Mouse (Mus musculus) regulatory T cell (primary cell): ENCODE data around the gene Slc16a10.

Experiments used
- in situ Hi-C: fragments of 300-600 bp; cut with MboI, MseI; formaldehyde crosslinking; loops from one replicate; pipeline ENCODE4 v1.15.1; 2025; ENCODE audit warnings: high pct_unique_total_duplicates

Slc16a10 gene

DNA sequence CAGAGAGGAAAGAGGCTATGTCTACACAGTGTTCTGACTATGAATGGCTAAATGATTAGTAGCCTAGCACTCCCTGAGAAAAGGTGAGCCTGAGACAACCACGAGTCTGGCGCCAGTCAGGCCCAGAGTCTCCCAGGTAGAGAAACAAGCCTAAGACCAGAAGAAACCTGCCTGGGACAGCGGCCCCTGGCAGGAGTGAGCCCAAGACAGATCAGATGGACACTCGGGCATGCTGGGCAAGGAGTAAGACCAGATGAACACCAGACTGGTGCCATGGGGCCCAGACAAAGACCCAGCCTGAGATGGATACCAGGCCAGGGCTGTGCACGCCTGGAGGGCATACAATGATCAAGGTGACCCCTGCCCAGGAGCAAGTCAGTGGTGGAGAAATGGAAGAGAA lies 32.5 kb downstream of the Slc16a10 start:
- in situ Hi-C loops = no loop called here

DNA sequence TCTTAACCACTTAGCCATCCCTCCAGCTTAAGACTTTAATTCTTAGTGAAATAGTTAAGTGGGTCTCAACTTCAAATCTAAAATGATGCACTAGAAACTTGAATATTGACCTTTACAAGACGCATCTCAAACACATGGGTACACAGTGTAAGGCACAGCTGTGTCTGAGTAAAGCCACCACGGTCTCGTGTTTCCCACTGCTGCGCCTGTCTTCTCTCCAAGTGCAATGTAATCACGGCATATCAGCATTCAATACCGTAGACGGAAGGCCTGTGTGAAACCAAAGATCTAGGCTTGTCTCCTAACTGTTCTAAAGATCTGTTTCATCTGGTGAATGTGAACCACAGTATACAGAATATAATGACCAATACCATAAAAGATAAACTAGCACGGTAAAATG lies 33.1 kb downstream of the Slc16a10 start:
- in situ Hi-C loops = no loop called here

GRCm38 (mm10) chr10:40107995-40108394 lies 34.1 kb downstream of the Slc16a10 start:
- in situ Hi-C loops = no loop called here

DNA sequence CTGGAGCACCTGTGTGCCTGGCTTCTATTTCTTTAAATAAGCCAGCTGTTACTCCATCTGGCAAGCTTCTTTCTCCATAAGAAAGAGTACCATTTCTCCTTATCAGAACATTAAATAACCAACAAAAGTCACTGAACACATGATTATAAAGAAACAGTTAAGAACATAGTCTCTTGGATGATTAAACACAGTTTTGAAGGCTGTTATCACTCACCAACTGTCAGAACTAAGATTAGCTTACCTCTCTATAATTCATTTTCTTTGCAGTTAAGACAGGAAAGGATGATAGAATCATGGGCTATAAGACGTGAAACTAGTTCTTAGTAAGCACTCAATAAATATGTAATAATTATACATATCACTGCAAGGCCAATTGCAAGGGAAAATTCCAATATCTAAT lies 36.9 kb downstream of the Slc16a10 start:
- in situ Hi-C loops = no loop called here

GRCm38 (mm10) chr10:40103790-40104189 lies 38.3 kb downstream of the Slc16a10 start:
- in situ Hi-C loops = no loop called here

DNA sequence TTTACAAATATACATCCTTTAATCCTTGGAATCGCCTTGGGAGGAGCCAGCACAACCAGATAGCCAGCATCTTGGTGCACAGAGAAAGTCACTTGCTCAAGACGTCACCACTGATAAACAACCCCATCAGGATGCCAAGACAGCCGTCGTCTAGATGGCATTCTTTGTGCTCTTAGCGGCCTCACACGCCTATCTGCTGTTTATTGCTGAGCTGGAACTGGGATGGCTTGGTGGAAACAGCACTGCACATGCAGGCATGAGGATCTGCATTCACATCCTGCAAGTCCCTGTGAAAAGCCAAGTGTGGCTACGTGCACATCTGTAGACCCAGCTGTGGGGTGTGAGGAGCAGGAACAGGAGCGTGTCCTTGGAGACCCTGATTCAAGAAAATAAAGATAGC lies 39.1 kb downstream of the Slc16a10 start:
- in situ Hi-C loops = no loop called here

- in situ Hi-C loops = no loop called here
These were observed 39.9 kb downstream of the Slc16a10 start for GRCm38 (mm10) chr10:40102166-40102565.

GRCm38 (mm10) chr10:40098441-40098840 lies 43.6 kb downstream of the Slc16a10 start:
- in situ Hi-C loops = loop anchor here (10.0 kb wide), 1 partner anchor 664 kb away; no protein-coding TSS in a partner anchor

- in situ Hi-C loops = loop anchor here (10.0 kb wide), 1 partner anchor 663 kb away; no protein-coding TSS in a partner anchor
These were observed 44.5 kb downstream of the Slc16a10 start for GRCm38 (mm10) chr10:40097519-40097918.

DNA sequence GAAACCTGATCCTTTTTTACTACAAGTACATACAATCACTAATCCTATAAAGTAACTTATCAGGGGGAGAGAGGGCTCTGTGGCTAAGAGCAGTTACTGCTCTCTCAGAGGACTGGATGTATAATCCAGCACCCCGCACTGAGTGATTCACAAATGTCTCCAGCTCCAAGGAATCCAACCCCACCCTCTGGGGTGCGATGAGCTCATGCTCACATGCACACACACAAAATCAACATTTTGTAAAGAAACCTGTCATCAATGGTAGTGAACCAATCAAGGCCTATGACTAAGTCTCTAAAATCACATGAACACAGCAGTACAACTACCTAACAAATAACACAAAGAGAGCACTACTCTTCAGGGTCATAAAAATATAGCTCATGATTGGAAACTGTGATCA lies 47.3 kb downstream of the Slc16a10 start:
- in situ Hi-C loops = loop anchor here (10.0 kb wide), 1 partner anchor 660 kb away; no protein-coding TSS in a partner anchor

- in situ Hi-C loops = loop anchor here (10.0 kb wide), 1 partner anchor 659 kb away; no protein-coding TSS in a partner anchor
These were observed 48.5 kb downstream of the Slc16a10 start for GRCm38 (mm10) chr10:40093526-40093925.

DNA sequence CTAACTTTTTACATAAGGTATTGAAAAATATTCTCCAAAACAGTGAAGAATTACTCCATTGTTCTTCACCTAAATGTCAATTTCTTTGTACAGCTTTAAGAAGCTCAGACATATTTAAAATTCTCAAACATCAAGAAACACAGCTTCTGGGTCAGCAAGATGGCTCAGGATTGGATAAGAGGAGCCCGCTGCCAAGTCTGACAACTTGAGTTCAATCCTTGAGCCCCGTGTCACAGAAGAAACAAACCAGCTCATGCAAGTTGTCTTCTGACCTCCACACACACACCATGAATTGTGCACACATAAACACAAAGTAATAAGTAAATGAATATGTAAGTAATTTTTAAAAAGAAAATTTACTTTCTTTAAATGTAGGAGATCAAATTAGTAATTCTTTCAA lies 50.6 kb downstream of the Slc16a10 start:
- in situ Hi-C loops = loop anchor here (10.0 kb wide), 1 partner anchor 657 kb away; no protein-coding TSS in a partner anchor

- in situ Hi-C loops = loop anchor here (10.0 kb wide), 1 partner anchor 656 kb away; no protein-coding TSS in a partner anchor
These were observed 51.3 kb downstream of the Slc16a10 start for GRCm38 (mm10) chr10:40090504-40091428.

- in situ Hi-C loops = no loop called here
These were observed 57.5 kb downstream of the Slc16a10 start for GRCm38 (mm10) chr10:40084332-40085093.

GRCm38 (mm10) chr10:40083556-40083955 lies 58.5 kb downstream of the Slc16a10 start:
- in situ Hi-C loops = no loop called here

DNA sequence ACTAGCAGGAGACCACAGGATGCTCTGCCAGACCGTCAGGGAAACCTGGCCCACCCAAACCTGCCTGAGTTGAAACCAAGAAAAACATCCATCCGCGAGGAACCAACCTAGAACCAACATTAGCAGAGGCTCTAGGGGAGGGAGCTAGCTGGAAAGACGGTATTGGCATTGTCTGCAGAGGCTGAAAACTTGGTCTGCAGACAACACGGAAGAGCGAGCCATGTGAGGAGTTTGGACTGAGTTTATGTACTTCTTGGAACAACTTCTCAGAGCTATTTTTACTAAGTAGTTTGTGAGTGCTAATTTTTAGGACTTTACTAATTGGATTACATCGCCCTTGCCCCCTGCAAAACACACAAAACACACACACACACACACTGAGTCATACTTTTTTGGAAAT lies 59.4 kb downstream of the Slc16a10 start:
- in situ Hi-C loops = no loop called here

GRCm38 (mm10) chr10:40080533-40080932 lies 61.5 kb downstream of the Slc16a10 start:
- in situ Hi-C loops = no loop called here

DNA sequence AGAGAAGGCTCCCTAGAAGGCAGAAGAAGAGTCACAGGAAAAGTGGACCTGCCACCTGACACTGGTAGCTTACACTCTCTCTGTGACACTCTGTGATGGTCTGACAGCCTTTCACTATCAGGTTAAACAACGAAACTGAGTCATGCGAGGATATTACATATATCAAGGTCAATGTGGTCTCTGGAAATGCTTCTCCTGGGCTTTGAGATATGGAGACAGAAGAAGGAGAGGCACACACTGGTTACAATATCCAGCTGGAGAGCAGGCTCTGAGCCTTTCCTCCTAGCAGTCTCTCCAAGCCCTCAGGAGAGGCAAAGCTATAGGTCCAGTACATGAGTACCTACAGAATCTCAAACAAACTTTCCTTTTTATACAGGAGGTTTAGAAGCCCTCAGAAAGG lies 62.8 kb downstream of the Slc16a10 start:
- in situ Hi-C loops = no loop called here

DNA sequence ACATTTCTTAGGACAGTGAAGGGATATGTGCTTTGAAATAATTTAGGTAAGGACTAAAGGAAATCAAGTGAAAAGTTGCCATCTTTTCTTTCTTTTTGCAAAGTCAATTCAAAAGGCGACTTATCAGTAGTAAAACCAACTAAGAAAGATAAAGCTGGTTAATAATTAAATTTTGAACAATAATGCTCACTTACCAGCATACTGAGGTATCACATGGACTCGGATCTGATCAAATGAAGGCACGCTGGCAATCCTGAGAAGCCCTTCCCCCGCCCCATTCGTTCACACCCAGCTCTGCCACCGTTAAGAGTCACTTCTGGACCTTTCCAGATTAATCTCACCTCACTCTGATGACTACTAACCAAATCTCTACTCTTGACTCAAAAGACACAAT lies 64.1 kb downstream of the Slc16a10 start:
- in situ Hi-C loops = no loop called here

- in situ Hi-C loops = no loop called here
These were observed 64.6 kb downstream of the Slc16a10 start for GRCm38 (mm10) chr10:40077346-40077959.

- in situ Hi-C loops = no loop called here
These were observed 68.5 kb downstream of the Slc16a10 start for GRCm38 (mm10) chr10:40073608-40074007.

- in situ Hi-C loops = no loop called here
These were observed 71.4 kb downstream of the Slc16a10 start for GRCm38 (mm10) chr10:40070684-40071083.
